ENCODE assay signal across 8 mouse cellular contexts in genomic region chr9:66305121-66306112, GRCm38 (mm10). TPM values are rescaled to one million over a fixed set of nuclear protein-coding genes. Genes with fewer than 3 reads are reported as not detected.
DNase-seq lines count a peak whose midpoint lies in the region; ATAC-seq and TF ChIP-seq lines count a peak whose summit lies in the region.

No protein-coding gene starts in this region.

- H3K27ac ChIP-seq in midbrain, embryonic 13.5 days: peak overlapping the region; percentile 40; the same call in 1 of the 2 replicates
- no peak overlapping the region for H3K27ac ChIP-seq in midbrain, embryonic 11.5 days (ENCODE audit: low read depth, low read length)
- H3K27ac ChIP-seq in midbrain, postnatal 0 days (ENCODE audit: low read depth, low read length): peak overlapping the region; percentile 68

- intact Hi-C loops in left cerebral cortex, postnatal 4 days (cut with DNase I): loop anchor here (5.0 kb wide), 1 partner anchor 42 kb away; no protein-coding TSS in a partner anchor

- no peak for TF ChIP-seq CTCF in midbrain, postnatal 0 days (IDR thresholded peaks at IDR 0.05)

- peak overlapping the region; percentile 29; the same call in 1 of the 2 replicates for H3K9ac ChIP-seq in midbrain, embryonic 13.5 days (replicated peaks)
- H3K9ac ChIP-seq in midbrain, embryonic 11.5 days (ENCODE audit: low read length): no peak overlapping the region
- H3K9ac ChIP-seq in midbrain, postnatal 0 days (replicated peaks; ENCODE audit: low read length, poor library complexity, severe bottlenecking): peak overlapping the region; percentile 48

- H3K36me3 ChIP-seq in midbrain, embryonic 13.5 days: no peaks in the 10 kb centered on the region
- no peaks in the 10 kb centered on the region for H3K36me3 ChIP-seq in midbrain, embryonic 11.5 days (ENCODE audit: control insufficient read depth, insufficient read depth, low read length)
- no peaks in the 10 kb centered on the region for H3K36me3 ChIP-seq in midbrain, postnatal 0 days (ENCODE audit: insufficient read depth, low read length)

- no peaks in the 10 kb centered on the region for H3K27me3 ChIP-seq in midbrain, embryonic 13.5 days
- no peaks in the 10 kb centered on the region for H3K27me3 ChIP-seq in midbrain, embryonic 11.5 days (ENCODE audit: control insufficient read depth, insufficient read depth, low read length)
- H3K27me3 ChIP-seq in midbrain, postnatal 0 days (ENCODE audit: insufficient read depth, low read length): no peaks in the 10 kb centered on the region

- peaks cover 14% of the 10 kb centered on the region for H3K4me1 ChIP-seq in midbrain, embryonic 13.5 days (replicated peaks)
- H3K4me1 ChIP-seq in midbrain, embryonic 11.5 days (ENCODE audit: control insufficient read depth, insufficient read depth, low read length): no peaks in the 10 kb centered on the region
- H3K4me1 ChIP-seq in midbrain, postnatal 0 days (ENCODE audit: insufficient read depth, low read length): peaks cover 8% of the 10 kb centered on the region; the same call in 1 of the 2 replicates

- no peak for DNase-seq in midbrain, embryonic 11.5 days (ENCODE audit: low spot score, missing footprints)
- DNase-seq in kidney, adult 18-20 months: peak; percentile 46
- DNase-seq in left cerebral cortex, postnatal 4 days: peak; percentile 35
- DNase-seq in midbrain, postnatal 0 days (ENCODE audit: low spot score): peak; percentile 56
- DNase-seq in thymus, adult 18-20 months: peak; percentile 8 to 35

- no peak overlapping the region for H3K4me3 ChIP-seq in midbrain, embryonic 13.5 days (replicated peaks)
- no peak overlapping the region for H3K4me3 ChIP-seq in midbrain, embryonic 11.5 days (ENCODE audit: low read depth, low read length)
- peak overlapping the region; percentile 27 for H3K4me3 ChIP-seq in midbrain, postnatal 0 days (ENCODE audit: low read depth, low read length)

- H3K9me3 ChIP-seq in midbrain, embryonic 13.5 days: no peaks in the 10 kb centered on the region
- H3K9me3 ChIP-seq in midbrain, embryonic 11.5 days (ENCODE audit: control insufficient read depth, low read length): no peaks in the 10 kb centered on the region
- no peaks in the 10 kb centered on the region for H3K9me3 ChIP-seq in midbrain, postnatal 0 days (ENCODE audit: low read length)

- peak; percentile 53; the same call in 1 of the 2 replicates for ATAC-seq in midbrain, embryonic 13.5 days
- ATAC-seq in midbrain, embryonic 11.5 days (ENCODE audit: low FRiP score): no peak
- ATAC-seq in common myeloid progenitor, adult 5-6 weeks (replicated peaks; ENCODE audit: low read depth, poor library complexity, severe bottlenecking): peak; percentile 40
- peak; percentile 57 for ATAC-seq in granulocyte monocyte progenitor cell, adult 5-6 weeks (replicated peaks; ENCODE audit: poor library complexity, severe bottlenecking)
- ATAC-seq in midbrain, postnatal 0 days (ENCODE audit: low FRiP score): peak; percentile 56; the same call in 1 of the 2 replicates

- WGBS in midbrain, embryonic 13.5 days: 58% methylated on average over 25 of the region's 25 CpGs
- whole genome bisulfite sequencing in midbrain, embryonic 11.5 days: 61% methylated on average over 25 of the region's 25 CpGs
- WGBS in midbrain, postnatal 0 days: 38% methylated on average over 25 of the region's 25 CpGs

- H3K4me2 ChIP-seq in midbrain, embryonic 13.5 days (replicated peaks): peak overlapping the region; percentile 30
- H3K4me2 ChIP-seq in midbrain, embryonic 11.5 days: no peak overlapping the region
- H3K4me2 ChIP-seq in midbrain, postnatal 0 days (ENCODE audit: low read depth, low read length, poor library complexity, severe bottlenecking): peak overlapping the region; percentile 50

RNA-seq across cellular contexts. Expression of gene Herc1, which starts 44.8 kb away (rescaled TPM):
- 49.6 and 52.8 TPM in 2 replicates for polyA plus RNA-seq in midbrain, embryonic 13.5 days (2015; fragmentation: Nextera tagmentation; extraction: Ambion mirVana)
- 34.8 and 37.0 TPM in 2 replicates for polyA plus RNA-seq in midbrain, embryonic 11.5 days (2014; fragmentation: Nextera tagmentation; extraction: Ambion mirVana)
- total RNA-seq in common myeloid progenitor, adult 5-6 weeks (2017): 80.8 and 106 TPM in 2 replicates
- total RNA-seq in granulocyte monocyte progenitor cell, adult 5-6 weeks (2014; fragmentation: Nextera tagmentation): 37.7 and 48.6 TPM in 2 replicates
- total RNA-seq in granulocyte monocyte progenitor cell, adult 5-6 weeks (2017): 51.1 and 58.0 TPM in 2 replicates
- total RNA-seq in left cerebral cortex, postnatal 4 days (2021): 100 to 1,000 TPM; 125 to 130 TPM
- 114 and 124 TPM in 2 replicates for total RNA-seq in midbrain, postnatal 0 days (2014; rRNA removed)
- 27.9 and 32.9 TPM in 2 replicates for polyA plus RNA-seq in midbrain, postnatal 0 days (2015; fragmentation: Nextera tagmentation; extraction: Ambion mirVana)
